Mouse (Mus musculus) CH12F3 (cell line): ENCODE measurements around the gene Gmppb.

Source experiments
- in situ Hi-C: fragments of 300-500 bp; cut with MboI; formaldehyde crosslinking; loops from 2 replicates; pipeline ENCODE4 v1.14.3; 2020; ENCODE audit warnings: low sequenced_read_pairs

Gene Gmppb

GRCm38 (mm10) chr9:108051184-108051930 lies 2.3 kb downstream of the Gmppb start:
- in situ Hi-C loops = no loop called here

GRCm38 (mm10) chr9:108051931-108052220 lies 2.8 kb downstream of the Gmppb start:
- in situ Hi-C loops = no loop called here

- in situ Hi-C loops = no loop called here
Measured at GRCm38 (mm10) chr9:108052411-108052810, 3.4 kb downstream of the Gmppb start.

- in situ Hi-C loops = no loop called here
Measured at GRCm38 (mm10) chr9:108052885-108053664, 4.0 kb downstream of the Gmppb start, which contains the start of gene Amigo3. TSS of gene Amigo3 (plus strand) at chr9:108053159.

GRCm38 (mm10) chr9:108053665-108054225 lies 4.7 kb downstream of the Gmppb start:
- in situ Hi-C loops = no loop called here

GRCm38 (mm10) chr9:108054331-108055040 lies 5.4 kb downstream of the Gmppb start:
- in situ Hi-C loops = no loop called here

GRCm38 (mm10) chr9:108055061-108055460 lies 6.0 kb downstream of the Gmppb start:
- in situ Hi-C loops = no loop called here

GRCm38 (mm10) chr9:108055661-108056237 lies 6.7 kb downstream of the Gmppb start:
- in situ Hi-C loops = no loop called here

- in situ Hi-C loops = no loop called here
Measured at GRCm38 (mm10) chr9:108056361-108057261, 7.6 kb downstream of the Gmppb start.

GRCm38 (mm10) chr9:108057262-108057562 lies 8.2 kb downstream of the Gmppb start:
- in situ Hi-C loops = no loop called here

- in situ Hi-C loops = no loop called here
Measured at GRCm38 (mm10) chr9:108058291-108058690, 9.2 kb downstream of the Gmppb start.

GRCm38 (mm10) chr9:108062142-108062541 lies 13.1 kb downstream of the Gmppb start:
- in situ Hi-C loops = no loop called here

- in situ Hi-C loops = no loop called here
Measured at GRCm38 (mm10) chr9:108063361-108063760, 14.3 kb downstream of the Gmppb start.

GRCm38 (mm10) chr9:108065491-108066011 lies 16.5 kb downstream of the Gmppb start:
- in situ Hi-C loops = no loop called here

GRCm38 (mm10) chr9:108067199-108067598 lies 18.2 kb downstream of the Gmppb start:
- in situ Hi-C loops = no loop called here

- in situ Hi-C loops = no loop called here
Measured at GRCm38 (mm10) chr9:108067900-108068299, 18.9 kb downstream of the Gmppb start.

GRCm38 (mm10) chr9:108069007-108069406 lies 20.0 kb downstream of the Gmppb start:
- in situ Hi-C loops = no loop called here

GRCm38 (mm10) chr9:108069529-108069928 lies 20.5 kb downstream of the Gmppb start:
- in situ Hi-C loops = no loop called here

GRCm38 (mm10) chr9:108071801-108072200 lies 22.8 kb downstream of the Gmppb start:
- in situ Hi-C loops = no loop called here

GRCm38 (mm10) chr9:108072481-108072924 lies 23.5 kb downstream of the Gmppb start:
- in situ Hi-C loops = no loop called here
